Mouse (Mus musculus): ENCODE measurements around the gene Ubqln1. TPM values are rescaled to one million over a fixed set of nuclear protein-coding genes. Genes with fewer than 3 reads are reported as not detected.

Ubqln1 gene
- polyA plus RNA-seq, 2 experiments, result 28.6 to 28.8 TPM

DNA sequence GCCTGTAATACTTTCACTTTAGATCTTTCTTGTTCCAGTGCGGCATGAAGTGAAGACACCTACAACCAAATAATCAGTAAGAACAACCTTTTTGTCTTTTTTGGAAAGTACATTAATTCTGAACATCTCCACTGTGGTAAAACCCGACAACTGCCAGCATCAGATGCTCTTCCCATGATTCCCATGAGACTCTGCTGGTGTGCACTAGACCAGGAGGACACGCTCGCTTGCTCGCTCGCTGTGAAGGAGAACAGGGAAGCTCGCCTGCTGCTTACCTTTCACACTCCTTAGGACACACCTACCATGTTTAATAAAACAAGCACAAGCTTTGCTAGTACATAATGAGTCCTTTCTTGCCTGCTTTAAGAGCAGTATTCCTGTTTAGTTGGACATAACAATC, 21.1 kb upstream of the Ubqln1 start:
- Histone ChIP-seq H3K36me3 (replicated peaks; ENCODE audit: control insufficient read depth, insufficient read depth, low read depth) (no peaks in the 10 kb centered on the region), H3K27ac (no peak overlapping the region), H3K4me1 (replicated peaks; ENCODE audit: control insufficient read depth in 2 of 2, insufficient read depth in 2 of 2, low read length in 1 of 2) (no peaks in the 10 kb centered on the region), H3K9me3 (ENCODE audit: control insufficient read depth, low read length) (no peaks in the 10 kb centered on the region), H3K9ac (replicated peaks) (no peak overlapping the region), H3K4me3 (ENCODE audit: insufficient read depth in 1 of 2, low read depth in 2 of 2, low read length in 2 of 2) (no peak overlapping the region), H3K4me2 (ENCODE audit: low read depth) (no peak overlapping the region), H3K27me3 (ENCODE audit: control insufficient read depth, insufficient read depth, low read length) (no peaks in the 10 kb centered on the region)
- DNase-seq (ENCODE audit: low read depth in 3 of 3, low spot score in 3 of 3) (no peak), ATAC-seq (ENCODE audit: insufficient read depth) (no peak)
- WGBS (ENCODE audit: insufficient replicate concordance), result 87% methylated on average over 7 of the region's 7 CpGs
- no peak for TF ChIP-seq EP300 (IDR thresholded peaks at IDR 0.05; ENCODE audit: low read depth)
- no peak for TF ChIP-seq CTCF (IDR thresholded peaks at IDR 0.05; ENCODE audit: low read depth)

GRCm38 (mm10) chr13:58232611-58233010, 17.2 kb upstream of the Ubqln1 start:
- no peaks in the 10 kb centered on the region for H3K9me3 ChIP-seq (ENCODE audit: control insufficient read depth, low read length)
- ATAC-seq (ENCODE audit: insufficient read depth), result no peak

DNA sequence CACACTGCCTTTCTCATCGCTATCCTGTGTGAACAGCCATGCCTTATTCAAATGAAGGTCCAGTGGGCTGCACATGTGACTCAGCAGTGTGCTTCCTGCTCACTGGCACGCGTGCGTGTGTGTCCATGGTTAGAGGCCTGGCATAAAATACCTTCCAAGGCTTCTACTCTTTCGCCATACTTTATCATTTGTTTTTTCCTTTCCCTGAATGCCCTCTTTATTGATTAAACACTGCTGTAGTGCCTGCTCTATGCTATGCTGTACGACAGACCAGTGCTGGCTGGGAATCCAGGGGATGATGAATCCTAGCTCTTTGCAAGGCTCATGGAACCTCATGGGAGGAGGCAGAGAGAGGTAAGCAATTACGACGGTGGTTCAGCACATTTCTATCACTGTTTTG, 16.6 kb upstream of the Ubqln1 start:
- whole genome bisulfite sequencing (ENCODE audit: insufficient replicate concordance), result 72% methylated on average over 8 of the region's 8 CpGs
- H3K27ac ChIP-seq, result no peak overlapping the region
- ATAC-seq (ENCODE audit: insufficient read depth), result no peak
- no peak overlapping the region for H3K4me3 ChIP-seq (ENCODE audit: insufficient read depth in 1 of 2, low read depth in 2 of 2, low read length in 2 of 2)
- H3K9me3 ChIP-seq (ENCODE audit: control insufficient read depth, low read length), result no peaks in the 10 kb centered on the region
- no peak for DNase-seq (ENCODE audit: low read depth in 3 of 3, low spot score in 3 of 3)
- H3K4me2 ChIP-seq (ENCODE audit: low read depth), result no peak overlapping the region
- no peak overlapping the region for H3K9ac ChIP-seq (replicated peaks)
- no peaks in the 10 kb centered on the region for H3K27me3 ChIP-seq (ENCODE audit: control insufficient read depth, insufficient read depth, low read length)
- 0 out of 4 replicates have a peak, but pooled peaks cover 0 to 1% of the 10 kb centered on the region in 2 experiments for H3K4me1 ChIP-seq (replicated peaks; ENCODE audit: control insufficient read depth in 2 of 2, insufficient read depth in 2 of 2, low read length in 1 of 2)
- TF ChIP-seq CTCF (IDR thresholded peaks at IDR 0.05; ENCODE audit: low read depth) (no peak), EP300 (IDR thresholded peaks at IDR 0.05; ENCODE audit: low read depth) (no peak)
- no peaks in the 10 kb centered on the region for H3K36me3 ChIP-seq (replicated peaks; ENCODE audit: control insufficient read depth, insufficient read depth, low read depth)

More at GRCm38 (mm10) chr13:58232611-58233010, 17.2 kb upstream of the Ubqln1 start:
- no peaks in the 10 kb centered on the region for H3K27me3 ChIP-seq (ENCODE audit: control insufficient read depth, insufficient read depth, low read length)
- H3K4me2 ChIP-seq (ENCODE audit: low read depth), result no peak overlapping the region
- 0 out of 4 replicates have a peak, but pooled peaks cover 0 to 1% of the 10 kb centered on the region in 2 experiments for H3K4me1 ChIP-seq (replicated peaks; ENCODE audit: control insufficient read depth in 2 of 2, insufficient read depth in 2 of 2, low read length in 1 of 2)
- no peaks in the 10 kb centered on the region for H3K36me3 ChIP-seq (replicated peaks; ENCODE audit: control insufficient read depth, insufficient read depth, low read depth)
- WGBS (ENCODE audit: insufficient replicate concordance), result 42% methylated on average over 5 of the region's 5 CpGs
- no peak overlapping the region for H3K27ac ChIP-seq
- no peak overlapping the region for H3K9ac ChIP-seq (replicated peaks)
- TF ChIP-seq CTCF (IDR thresholded peaks at IDR 0.05; ENCODE audit: low read depth) (peak; percentile 68), EP300 (IDR thresholded peaks at IDR 0.05; ENCODE audit: low read depth) (no peak)
- H3K4me3 ChIP-seq (ENCODE audit: insufficient read depth in 1 of 2, low read depth in 2 of 2, low read length in 2 of 2), result no peak overlapping the region
- no peak for DNase-seq (ENCODE audit: low read depth in 3 of 3, low spot score in 3 of 3)

DNA sequence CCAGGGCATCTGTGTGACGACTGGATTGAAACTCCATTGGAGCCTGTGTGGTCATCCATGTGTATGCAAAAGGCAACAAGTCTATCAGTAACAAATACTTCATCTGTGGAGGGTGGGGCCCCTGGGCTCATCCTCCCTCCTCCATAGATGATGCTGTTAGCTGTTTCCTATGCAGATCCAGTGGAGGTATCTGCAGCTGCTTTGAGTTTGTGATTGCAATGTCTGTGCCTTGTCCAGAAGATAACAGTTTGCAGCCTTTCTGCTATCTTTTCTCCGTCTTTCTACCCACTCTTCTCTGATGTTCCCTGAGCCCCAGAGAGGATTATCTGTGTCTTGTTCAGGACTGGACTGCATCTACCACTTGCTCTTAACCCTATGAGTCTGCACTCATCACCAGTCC, 13.2 kb upstream of the Ubqln1 start:
- 33% methylated on average over 2 of the region's 2 CpGs for WGBS (ENCODE audit: insufficient replicate concordance)
- Histone ChIP-seq H3K36me3 (replicated peaks; ENCODE audit: control insufficient read depth, insufficient read depth, low read depth) (no peaks in the 10 kb centered on the region), H3K27me3 (ENCODE audit: control insufficient read depth, insufficient read depth, low read length) (no peaks in the 10 kb centered on the region), H3K4me1 (replicated peaks; ENCODE audit: control insufficient read depth in 2 of 2, insufficient read depth in 2 of 2, low read length in 1 of 2) (0 out of 4 replicates have a peak, but pooled peaks cover 0 to 1% of the 10 kb centered on the region in 2 experiments), H3K4me3 (ENCODE audit: insufficient read depth in 1 of 2, low read depth in 2 of 2, low read length in 2 of 2) (no peak overlapping the region), H3K9ac (replicated peaks) (no peak overlapping the region), H3K27ac (no peak overlapping the region), H3K9me3 (ENCODE audit: control insufficient read depth, low read length) (no peaks in the 10 kb centered on the region), H3K4me2 (ENCODE audit: low read depth) (no peak overlapping the region)
- no peak for TF ChIP-seq EP300 (IDR thresholded peaks at IDR 0.05; ENCODE audit: low read depth)
- no peak for TF ChIP-seq CTCF (IDR thresholded peaks at IDR 0.05; ENCODE audit: low read depth)
- ATAC-seq (ENCODE audit: insufficient read depth), result peak; percentile 53; the same call in 1 of the 2 replicates
- no peak for DNase-seq (ENCODE audit: low read depth in 3 of 3, low spot score in 3 of 3)

DNA sequence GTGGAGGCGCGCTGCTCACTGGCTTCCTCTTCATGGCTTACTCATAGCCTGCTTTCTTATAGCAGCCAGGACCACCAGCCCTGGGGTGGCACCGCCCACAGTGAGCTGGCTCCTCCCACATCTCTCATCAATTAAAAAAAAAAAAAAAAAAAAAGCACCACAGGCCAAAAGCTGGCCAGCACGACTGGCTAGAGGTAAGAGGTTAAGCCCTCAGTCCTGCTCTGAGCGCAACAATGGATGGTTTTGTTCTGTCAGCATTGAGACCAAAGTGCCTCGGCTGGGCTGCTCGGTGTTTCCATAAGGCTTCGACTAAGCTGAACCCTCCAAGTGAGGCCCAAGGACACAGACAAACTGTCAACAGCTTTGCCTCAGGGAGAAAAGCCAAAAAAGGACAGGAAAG, 10.2 kb upstream of the Ubqln1 start:
- H3K4me2 ChIP-seq (ENCODE audit: low read depth), result no peak overlapping the region
- H3K9me3 ChIP-seq (ENCODE audit: control insufficient read depth, low read length), result no peaks in the 10 kb centered on the region
- WGBS (ENCODE audit: insufficient replicate concordance), result 74% methylated on average over 8 of the region's 8 CpGs

More for the DNA sequence above, 10.2 kb upstream of the Ubqln1 start:
- Histone ChIP-seq H3K4me1 (replicated peaks; ENCODE audit: control insufficient read depth in 2 of 2, insufficient read depth in 2 of 2, low read length in 1 of 2) (0 out of 4 replicates have a peak, but pooled peaks cover 0 to 1% of the 10 kb centered on the region in 2 experiments), H3K9ac (replicated peaks) (no peak overlapping the region), H3K27me3 (ENCODE audit: control insufficient read depth, insufficient read depth, low read length) (no peaks in the 10 kb centered on the region), H3K4me3 (ENCODE audit: insufficient read depth in 1 of 2, low read depth in 2 of 2, low read length in 2 of 2) (no peak overlapping the region), H3K36me3 (replicated peaks; ENCODE audit: control insufficient read depth, insufficient read depth, low read depth) (no peaks in the 10 kb centered on the region), H3K27ac (no peak overlapping the region)
- DNase-seq (ENCODE audit: low read depth in 3 of 3, low spot score in 3 of 3) (no peak), ATAC-seq (ENCODE audit: insufficient read depth) (no peak)
- TF ChIP-seq CTCF (IDR thresholded peaks at IDR 0.05; ENCODE audit: low read depth) (no peak), EP300 (IDR thresholded peaks at IDR 0.05; ENCODE audit: low read depth) (no peak)
